Mouse (Mus musculus) cerebellum, adult 9-11 months (tissue): ENCODE measurements around the gene Gipc1.
A peak's percentile ranks its signal among the peaks of the same experiment; 100 is the strongest.

Source experiments
- DNase-seq: peaks from one replicate; pipeline ENCODE4 v3.0.0; 2022

Gipc1 gene

DNA sequence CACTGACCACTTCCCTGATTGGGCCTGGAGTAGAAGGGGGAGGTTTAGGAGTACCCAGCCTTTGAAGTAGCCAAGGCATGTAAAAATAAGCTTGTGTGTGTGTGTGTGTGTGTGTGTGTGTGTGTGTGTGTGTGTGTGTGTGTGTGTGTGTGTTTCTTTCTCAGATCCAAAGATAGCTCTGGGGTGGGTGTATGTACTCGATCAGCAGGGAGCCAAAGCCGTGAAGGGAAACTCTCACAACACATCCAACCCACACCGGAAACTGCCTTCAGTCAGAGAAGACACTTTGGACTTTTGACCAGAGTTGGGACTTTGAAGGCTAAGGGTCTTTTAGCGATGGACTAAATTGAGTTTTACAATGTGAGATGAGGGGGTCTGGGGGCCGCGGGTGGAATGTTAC is 2.8 kb upstream of the Gipc1 start:
- DNase-seq, result no peak

GRCm38 (mm10) chr8:83652744-83653661 is 526 bp downstream of the Gipc1 start:
- no peak for DNase-seq

GRCm38 (mm10) chr8:83653662-83654017 is 1.2 kb downstream of the Gipc1 start:
- no peak for DNase-seq

DNA sequence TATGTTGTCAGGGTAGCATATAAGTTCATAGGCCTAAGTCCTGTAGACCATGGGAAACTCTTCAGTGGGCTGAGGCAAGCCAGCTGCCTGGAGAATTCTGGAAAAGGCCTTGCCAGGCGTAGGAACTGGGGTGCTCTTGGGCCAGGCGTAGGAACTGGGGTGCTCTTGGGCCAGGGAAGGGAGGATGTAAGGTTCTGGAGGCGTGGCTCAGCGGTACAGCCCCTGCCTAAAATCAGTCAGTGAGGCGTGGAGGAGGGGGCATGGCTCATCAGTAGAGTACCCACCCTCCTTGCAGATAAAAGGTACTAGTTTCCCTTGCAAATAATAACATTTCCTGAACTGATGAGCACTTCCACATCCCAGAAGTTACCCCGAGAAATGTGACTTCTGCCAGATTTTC is 2.2 kb downstream of the Gipc1 start:
- no peak for DNase-seq

GRCm38 (mm10) chr8:83656043-83656442 is 3.6 kb downstream of the Gipc1 start:
- no peak for DNase-seq

DNA sequence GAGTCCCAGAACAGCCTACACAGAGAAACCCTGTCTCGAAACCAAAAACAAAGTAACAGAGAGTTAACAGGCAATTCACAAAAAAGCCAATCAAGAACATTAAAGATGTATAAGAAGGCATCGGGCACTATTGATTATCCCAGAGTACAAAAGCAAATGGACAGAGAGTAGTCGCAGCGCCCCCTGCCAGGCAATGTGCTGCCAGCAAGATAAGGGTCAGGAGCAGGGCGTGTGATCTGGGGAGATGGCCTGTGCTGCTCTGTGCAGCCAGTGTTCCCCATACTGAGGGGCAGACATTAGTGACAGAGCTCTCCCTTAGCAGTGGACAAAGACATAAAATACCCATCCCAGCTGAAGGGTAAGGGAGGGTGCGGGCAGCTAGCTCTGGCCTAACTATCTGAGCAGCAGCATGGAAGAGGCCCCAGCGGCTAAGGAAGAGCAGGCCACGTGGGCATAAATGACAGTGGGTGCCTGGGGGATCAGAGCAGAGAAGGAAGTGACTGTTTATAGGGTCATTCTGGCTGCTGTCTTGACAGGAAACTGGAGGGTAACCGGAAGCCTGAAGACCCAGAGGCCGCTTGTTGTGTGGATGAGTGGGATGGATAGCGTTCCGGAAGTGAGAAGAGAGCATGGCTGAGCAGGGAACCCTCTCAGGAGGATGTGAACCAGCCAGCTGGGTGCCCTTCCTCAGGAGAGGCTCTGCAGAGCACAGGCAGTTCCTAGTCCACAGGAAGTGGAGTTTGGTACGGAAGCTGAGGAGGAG is 4.2 kb downstream of the Gipc1 start:
- no peak for DNase-seq

DNA sequence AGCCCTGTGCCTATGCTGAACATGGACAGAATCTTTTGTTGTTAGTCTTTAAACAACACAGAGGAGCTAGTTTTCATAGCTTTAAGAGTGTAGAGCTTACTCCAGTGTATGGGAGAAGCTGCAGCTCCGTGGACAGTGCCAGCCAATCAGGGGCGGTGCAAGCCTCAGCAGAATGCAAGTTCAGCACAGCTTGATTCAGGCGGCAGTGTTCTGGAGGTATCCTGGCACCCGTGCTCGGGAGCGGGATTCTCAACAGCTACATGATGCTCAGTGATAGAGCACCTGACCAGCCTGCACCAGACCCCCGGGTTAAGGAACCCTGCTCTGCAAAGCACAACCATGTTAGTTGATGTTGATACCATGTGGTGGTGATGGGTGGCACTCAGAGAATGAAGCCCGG is 8.1 kb downstream of the Gipc1 start:
- no peak for DNase-seq

- no peak for DNase-seq
Measured at GRCm38 (mm10) chr8:83660995-83661680, 8.7 kb downstream of the Gipc1 start.

DNA sequence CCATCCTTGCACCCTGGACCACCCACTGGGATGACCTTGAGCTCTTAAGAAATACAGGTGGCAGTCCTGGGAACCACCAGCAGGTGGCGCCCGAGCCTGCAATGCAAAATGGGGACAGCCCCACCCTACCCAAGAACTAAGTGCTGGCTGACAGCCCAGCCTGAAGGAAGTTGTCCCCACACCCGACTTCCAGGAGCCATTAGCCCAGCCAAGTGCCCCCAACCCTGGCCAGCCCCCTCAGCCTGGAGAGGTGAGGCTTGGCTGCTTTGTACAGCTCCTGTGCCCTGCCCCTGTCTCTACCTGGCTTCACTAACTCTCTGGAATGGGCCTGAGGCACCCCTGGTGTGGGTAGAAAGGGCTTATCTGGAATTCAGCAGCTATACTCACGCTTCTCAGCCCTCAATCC is 9.9 kb downstream of the Gipc1 start:
- DNase-seq, result peak; percentile 84

GRCm38 (mm10) chr8:83664096-83664495 is 11.6 kb downstream of the Gipc1 start:
- DNase-seq, result no peak

- no peak for DNase-seq
Measured at GRCm38 (mm10) chr8:83664931-83665625, 12.6 kb downstream of the Gipc1 start.

GRCm38 (mm10) chr8:83665969-83666865 is 13.7 kb downstream of the Gipc1 start, which contains the start of gene Ptger1:
Gene Ptger1 (plus strand): TSS chr8:83666678.
- DNase-seq, result no peak

DNA sequence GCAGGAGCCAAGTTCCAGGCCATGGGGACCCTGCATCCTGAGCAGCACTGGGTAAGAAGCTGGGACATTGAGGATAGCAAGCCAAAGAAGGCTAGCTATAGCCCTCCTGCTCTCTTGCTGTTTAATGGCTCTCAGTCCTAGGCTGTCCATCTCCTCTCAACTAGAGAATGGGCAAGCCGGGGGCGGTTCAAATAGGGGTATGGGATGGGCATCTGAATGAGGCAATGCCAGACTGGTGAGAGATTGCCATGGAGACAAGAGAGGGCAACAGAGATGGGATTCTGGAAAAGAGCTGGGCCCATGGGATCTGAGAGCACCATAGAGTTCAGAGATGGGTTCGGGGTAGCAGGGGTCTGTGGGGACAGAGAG is 14.4 kb downstream of the Gipc1 start:
- DNase-seq, result no peak

- DNase-seq, result no peak
Measured at GRCm38 (mm10) chr8:83667526-83667925, 15.0 kb downstream of the Gipc1 start.

GRCm38 (mm10) chr8:83668010-83668916 is 15.8 kb downstream of the Gipc1 start:
- peak; percentile 60 for DNase-seq

DNA sequence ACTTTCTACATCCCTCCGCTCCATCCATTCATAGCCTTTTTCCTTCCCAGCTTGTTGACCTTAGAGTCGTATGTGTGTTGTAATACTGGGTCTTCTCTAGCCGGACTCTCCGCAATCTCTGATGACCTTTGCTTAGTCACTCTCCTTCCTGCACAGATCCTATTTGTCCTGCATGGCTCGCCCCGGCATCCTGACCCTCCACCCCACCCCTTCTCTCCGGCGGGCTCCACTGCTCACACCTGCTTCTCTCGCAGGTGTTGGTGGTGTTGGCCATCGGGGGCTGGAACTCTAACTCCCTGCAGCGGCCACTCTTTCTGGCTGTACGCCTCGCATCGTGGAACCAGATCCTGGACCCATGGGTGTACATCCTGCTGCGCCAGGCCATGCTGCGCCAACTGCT is 16.5 kb downstream of the Gipc1 start:
- DNase-seq, result no peak

DNA sequence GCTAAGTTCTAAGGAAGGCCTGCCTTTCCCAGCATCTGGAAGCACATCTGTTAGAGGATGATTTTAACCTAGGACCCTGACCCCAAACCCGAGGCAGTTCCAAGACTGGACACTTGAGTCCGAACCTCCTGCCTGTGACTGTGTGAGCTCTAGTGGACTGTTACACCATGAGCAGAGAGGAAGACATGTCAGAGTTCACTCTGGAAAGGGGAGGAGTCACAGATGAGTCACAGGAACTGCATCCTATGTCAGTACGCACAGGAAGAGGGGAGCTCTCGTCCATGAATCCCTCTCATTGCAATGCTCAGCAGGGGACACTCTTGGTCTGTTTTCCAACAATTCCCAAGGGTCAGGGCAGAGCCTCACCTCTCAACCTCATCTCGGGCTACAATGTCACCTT is 20.5 kb downstream of the Gipc1 start:
- DNase-seq, result no peak

DNA sequence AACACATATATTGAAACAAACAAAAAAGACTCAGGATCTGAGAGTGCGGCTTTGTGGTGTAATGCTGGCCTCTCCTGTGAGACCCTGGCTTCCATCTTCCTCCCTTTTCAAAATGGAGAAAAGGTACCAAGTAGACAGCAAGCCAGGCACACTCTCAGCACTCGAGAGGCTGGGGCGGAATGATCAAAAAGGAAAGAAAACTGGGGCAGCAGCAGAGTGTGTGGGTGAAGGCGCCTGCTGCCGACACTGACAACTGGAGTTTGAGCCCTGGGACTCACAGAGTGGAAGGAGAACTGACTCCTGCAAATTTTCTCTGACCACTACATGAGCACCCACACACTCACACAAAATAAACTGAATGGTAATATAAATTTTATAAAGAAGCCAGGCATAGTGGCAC is 22.0 kb downstream of the Gipc1 start:
- no peak for DNase-seq

GRCm38 (mm10) chr8:83679866-83680265 is 27.4 kb downstream of the Gipc1 start:
- no peak for DNase-seq

DNA sequence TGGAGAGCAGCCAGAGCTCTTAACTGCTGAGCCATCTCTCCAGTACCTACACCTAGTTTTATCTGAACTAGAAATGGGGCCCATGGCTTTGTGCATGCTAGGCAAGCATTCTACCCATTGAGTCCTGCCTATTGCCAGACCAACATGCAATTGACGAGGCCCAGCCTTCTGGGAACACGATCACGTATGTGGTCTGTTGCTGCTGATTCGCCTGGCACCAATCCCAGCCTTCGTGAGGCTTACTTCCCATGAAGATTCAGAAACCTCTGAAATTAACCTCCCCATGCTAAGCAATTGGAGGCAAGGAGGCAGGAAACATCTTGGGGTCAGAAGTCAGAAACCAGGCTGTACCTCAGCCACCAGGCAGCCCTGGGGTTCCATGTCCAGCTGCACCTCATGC is 28.1 kb downstream of the Gipc1 start:
- DNase-seq, result no peak

GRCm38 (mm10) chr8:83681099-83681498 is 28.6 kb downstream of the Gipc1 start:
- no peak for DNase-seq
